Mouse (Mus musculus): ENCODE data around the gene Snhg11. TPM values are rescaled to one million over a fixed set of nuclear protein-coding genes. Genes with fewer than 3 reads are reported as not detected.

Gene Snhg11
- total and polyA plus RNA-seq, 3 experiments = 0.06 TPM; not detected in 2

GRCm38 (mm10) chr2:158337698-158338097, 37.7 kb upstream of the Snhg11 start:
- H3K36me3 ChIP-seq (ENCODE audit: control insufficient read depth in 1 of 2, insufficient read depth in 2 of 2, low read length in 2 of 2) = no peaks in the 10 kb centered on the region
- H3K4me1 ChIP-seq (ENCODE audit: control insufficient read depth in 1 of 2, insufficient read depth in 2 of 2, low read length in 2 of 2) = no peaks in the 10 kb centered on the region
- no peak for TF ChIP-seq NRF1 (IDR thresholded peaks at IDR 0.05; ENCODE audit: insufficient read depth, low read depth, low read length, poor library complexity, severe bottlenecking)
- TF ChIP-seq ELF1 (IDR thresholded peaks at IDR 0.05; ENCODE audit: low read depth, low read length) = no peak
- no peak for TF ChIP-seq EP300 (IDR thresholded peaks at IDR 0.05; ENCODE audit: low read depth in 1 of 2, low read length in 2 of 2)
- no peak for TF ChIP-seq MEF2A (IDR thresholded peaks at IDR 0.05; ENCODE audit: extremely low read depth, insufficient replicate concordance, low read depth, low read length, poor library complexity, severe bottlenecking)
- no peak for TF ChIP-seq MYB (IDR thresholded peaks at IDR 0.05; ENCODE audit: low read depth, low read length)
- no peak for TF ChIP-seq RAD21 (IDR thresholded peaks at IDR 0.05; ENCODE audit: low read depth, low read length)
- TF ChIP-seq E2F4 (IDR thresholded peaks at IDR 0.05; ENCODE audit: borderline replicate concordance, low read depth, low read length) = no peak
- no peak for TF ChIP-seq ETS1 (IDR thresholded peaks at IDR 0.05; ENCODE audit: low read depth, low read length)
- TF ChIP-seq POLR2A (IDR thresholded peaks at IDR 0.05; ENCODE audit: control insufficient read depth in 1 of 2, insufficient read depth in 1 of 2, low read depth in 1 of 2, low read length in 2 of 2, poor library complexity in 1 of 2) = no peak
- no peak for TF ChIP-seq MAZ (IDR thresholded peaks at IDR 0.05; ENCODE audit: low read depth, low read length)
- TF ChIP-seq KAT2A (conservative IDR thresholded peaks at IDR 0.05; ENCODE audit: low read depth, low read length) = no peak
- no peak for TF ChIP-seq MYC (IDR thresholded peaks at IDR 0.05; ENCODE audit: low read depth, low read length)
- DNase-seq (ENCODE audit: low read depth, low spot score) = no peak
- H3K27ac ChIP-seq (ENCODE audit: control insufficient read depth, low read depth, low read length) = no peak overlapping the region
- no peaks in the 10 kb centered on the region for H3K79me2 ChIP-seq (ENCODE audit: control insufficient read depth, insufficient read depth, low read length, poor library complexity)
- H3K9me3 ChIP-seq (replicated peaks; ENCODE audit: insufficient read depth, low read length) = no peaks in the 10 kb centered on the region
- no peak overlapping the region for H3K4me3 ChIP-seq (ENCODE audit: control insufficient read depth in 1 of 2, insufficient read depth in 1 of 2, low read depth in 2 of 2, low read length in 2 of 2)
- peaks cover 13 to 17% of the 10 kb centered on the region in 2 experiments for H3K27me3 ChIP-seq (ENCODE audit: control insufficient read depth in 1 of 2, insufficient read depth in 2 of 2, low read length in 2 of 2)
- no peak overlapping the region for H3K9ac ChIP-seq (ENCODE audit: control insufficient read depth, low read depth, low read length, poor library complexity, severe bottlenecking)

GRCm38 (mm10) chr2:158339948-158340564, 35.4 kb upstream of the Snhg11 start:
- DNase-seq (ENCODE audit: low read depth, low spot score) = peak; percentile 73
- TF ChIP-seq CTCF (IDR thresholded peaks at IDR 0.05 in 2 of 3, conservative IDR thresholded peaks at IDR 0.05 in 1 of 3; ENCODE audit: control insufficient read depth in 1 of 3, insufficient read depth in 1 of 3, low read depth in 2 of 3, low read length in 3 of 3, poor library complexity in 1 of 3, severe bottlenecking in 1 of 3) = peak; percentile 79 to 94 (median 93)
- TF ChIP-seq SMC3 (IDR thresholded peaks at IDR 0.05; ENCODE audit: low read depth, low read length) = peak; percentile 48; the same call in 1 of the 2 replicates
- TF ChIP-seq ELF1 (IDR thresholded peaks at IDR 0.05; ENCODE audit: low read depth, low read length) = no peak
- TF ChIP-seq USF1 (IDR thresholded peaks at IDR 0.05; ENCODE audit: low read depth, low read length) = no peak
- TF ChIP-seq ZC3H11A (IDR thresholded peaks at IDR 0.05; ENCODE audit: low read depth, low read length) = peak; percentile 18; the same call in 1 of the 2 replicates
- TF ChIP-seq RCOR1 (IDR thresholded peaks at IDR 0.05; ENCODE audit: low read depth, low read length) = peak; percentile 67
- TF ChIP-seq RAD21 (IDR thresholded peaks at IDR 0.05; ENCODE audit: low read depth, low read length) = peak; percentile 82

More at GRCm38 (mm10) chr2:158339948-158340564, 35.4 kb upstream of the Snhg11 start:
- Histone ChIP-seq H3K9me3 (replicated peaks; ENCODE audit: insufficient read depth, low read length) (no peaks in the 10 kb centered on the region), H3K27ac (ENCODE audit: control insufficient read depth, low read depth, low read length) (no peak overlapping the region), H3K27me3 (ENCODE audit: control insufficient read depth in 1 of 2, insufficient read depth in 2 of 2, low read length in 2 of 2) (peaks cover 17 to 20% of the 10 kb centered on the region in 2 experiments), H3K9ac (ENCODE audit: control insufficient read depth, low read depth, low read length, poor library complexity, severe bottlenecking) (no peak overlapping the region), H3K36me3 (ENCODE audit: control insufficient read depth in 1 of 2, insufficient read depth in 2 of 2, low read length in 2 of 2) (no peaks in the 10 kb centered on the region), H3K4me1 (ENCODE audit: control insufficient read depth in 1 of 2, insufficient read depth in 2 of 2, low read length in 2 of 2) (no peaks in the 10 kb centered on the region), H3K4me3 (ENCODE audit: control insufficient read depth in 1 of 2, insufficient read depth in 1 of 2, low read depth in 2 of 2, low read length in 2 of 2) (no peak overlapping the region), H3K79me2 (ENCODE audit: control insufficient read depth, insufficient read depth, low read length, poor library complexity) (no peaks in the 10 kb centered on the region)
